In genomic region chr9:106368831-106369501, GRCm38 (mm10) we compare ENCODE assay signal across 8 mouse cellular contexts. TPM values are rescaled to one million over a fixed set of nuclear protein-coding genes. Genes with fewer than 3 reads are reported as not detected.
A peak's percentile ranks its signal among the peaks of the same experiment; 100 is the strongest.
DNase-seq lines count a peak whose midpoint lies in the region; ATAC-seq and TF ChIP-seq lines count a peak whose summit lies in the region.

No protein-coding gene starts in this region.

- H3K27me3 ChIP-seq in forebrain, embryonic 15.5 days, result no peaks in the 10 kb centered on the region
- no peaks in the 10 kb centered on the region for H3K27me3 ChIP-seq in intestine, embryonic 14.5 days (replicated peaks; ENCODE audit: control insufficient read depth, insufficient read depth, low read length)
- peaks cover 9% of the 10 kb centered on the region; the same call in 1 of the 2 replicates for H3K27me3 ChIP-seq in liver, embryonic 14.5 days (ENCODE audit: control insufficient read depth, insufficient read depth, low read length)
- 0 out of 2 replicates have a peak, but pooled peaks cover 2% of the 10 kb centered on the region for H3K27me3 ChIP-seq in neural tube, embryonic 13.5 days

- peak; percentile 32 to 59 for DNase-seq in layer of hippocampus, adult 18-20 months (ENCODE audit: low spot score in 2 of 2)
- no peak for DNase-seq in layer of hippocampus, adult 9-10 months (ENCODE audit: low spot score)
- peak; percentile 30 for DNase-seq in c-Kit-positive CD71-positive TER-119-positive erythroid progenitor cells, embryonic 14.5 days (ENCODE audit: low spot score)
- peak; percentile 81 for DNase-seq in intestine, embryonic 14.5 days (ENCODE audit: low spot score)
- peak in 2 of 3 experiments; percentile 9 to 46 for DNase-seq in liver, embryonic 14.5 days (ENCODE audit: low read depth in 3 of 3, low spot score in 3 of 3)
- DNase-seq in thymus, postnatal 14 days, result peak; percentile 64

- H3K4me2 ChIP-seq in forebrain, embryonic 15.5 days (replicated peaks), result peak overlapping the region; percentile 98
- peak overlapping the region; percentile 73 for H3K4me2 ChIP-seq in intestine, embryonic 14.5 days (ENCODE audit: low read length)
- H3K4me2 ChIP-seq in liver, embryonic 14.5 days (ENCODE audit: low read depth), result peak overlapping the region; percentile 100
- peak overlapping the region; percentile 96 for H3K4me2 ChIP-seq in neural tube, embryonic 13.5 days

- ATAC-seq in forebrain, embryonic 15.5 days (replicated peaks), result peak; percentile 21; the same call in 1 of the 2 replicates
- peak; percentile 21 for ATAC-seq in intestine, embryonic 14.5 days (replicated peaks; ENCODE audit: low FRiP score, low TSS enrichment, low read depth)
- peak; percentile 26 for ATAC-seq in liver, embryonic 14.5 days (ENCODE audit: insufficient read depth)
- ATAC-seq in neural tube, embryonic 13.5 days (ENCODE audit: low read depth), result peak; percentile 16

- H3K27ac ChIP-seq in forebrain, embryonic 15.5 days (replicated peaks), result peak overlapping the region; percentile 97
- peak overlapping the region; percentile 83 for H3K27ac ChIP-seq in intestine, embryonic 14.5 days (ENCODE audit: low read depth)
- H3K27ac ChIP-seq in liver, embryonic 14.5 days, result no peak overlapping the region
- peak overlapping the region; percentile 95 for H3K27ac ChIP-seq in neural tube, embryonic 13.5 days (replicated peaks)

- peaks cover 40% of the 10 kb centered on the region for H3K4me1 ChIP-seq in forebrain, embryonic 15.5 days
- H3K4me1 ChIP-seq in intestine, embryonic 14.5 days (replicated peaks; ENCODE audit: control insufficient read depth, insufficient read depth, low read length), result peaks cover 32% of the 10 kb centered on the region
- peaks cover 12 to 19% of the 10 kb centered on the region in 2 experiments for H3K4me1 ChIP-seq in liver, embryonic 14.5 days (replicated peaks; ENCODE audit: control insufficient read depth in 2 of 2, insufficient read depth in 2 of 2, low read length in 1 of 2)
- H3K4me1 ChIP-seq in neural tube, embryonic 13.5 days (replicated peaks), result peaks cover 54% of the 10 kb centered on the region

- TF ChIP-seq EP300 in liver, embryonic 14.5 days (IDR thresholded peaks at IDR 0.05; ENCODE audit: low read depth), result no peak

- peak overlapping the region; percentile 87 for H3K9ac ChIP-seq in forebrain, embryonic 15.5 days (replicated peaks)
- H3K9ac ChIP-seq in intestine, embryonic 14.5 days (ENCODE audit: low read length), result peak overlapping the region; percentile 82
- H3K9ac ChIP-seq in liver, embryonic 14.5 days (replicated peaks), result peak overlapping the region; percentile 70
- H3K9ac ChIP-seq in neural tube, embryonic 13.5 days, result peak overlapping the region; percentile 90

- under 1% methylated on average over 58 of the region's 72 CpGs for WGBS in forebrain, embryonic 15.5 days
- WGBS in intestine, embryonic 14.5 days, result under 1% methylated on average over 68 of the region's 72 CpGs
- under 1% methylated on average over 69 of the region's 72 CpGs for WGBS in liver, embryonic 14.5 days (ENCODE audit: insufficient replicate concordance)
- WGBS in neural tube, embryonic 13.5 days, result under 1% methylated on average over 63 of the region's 72 CpGs

- no peaks in the 10 kb centered on the region for H3K9me3 ChIP-seq in forebrain, embryonic 15.5 days
- no peaks in the 10 kb centered on the region for H3K9me3 ChIP-seq in intestine, embryonic 14.5 days (ENCODE audit: control insufficient read depth, low read length)
- no peaks in the 10 kb centered on the region for H3K9me3 ChIP-seq in liver, embryonic 14.5 days (ENCODE audit: control insufficient read depth, low read length)
- no peaks in the 10 kb centered on the region for H3K9me3 ChIP-seq in neural tube, embryonic 13.5 days

- TF ChIP-seq CTCF in liver, embryonic 14.5 days (IDR thresholded peaks at IDR 0.05; ENCODE audit: low read depth), result peak; percentile 57

- H3K36me3 ChIP-seq in forebrain, embryonic 15.5 days, result peaks cover 13% of the 10 kb centered on the region
- peaks cover 29% of the 10 kb centered on the region for H3K36me3 ChIP-seq in intestine, embryonic 14.5 days (ENCODE audit: control insufficient read depth, insufficient read depth, low read length)
- peaks cover 3% of the 10 kb centered on the region; the same call in 1 of the 2 replicates for H3K36me3 ChIP-seq in liver, embryonic 14.5 days (replicated peaks; ENCODE audit: control insufficient read depth, insufficient read depth, low read depth)
- H3K36me3 ChIP-seq in neural tube, embryonic 13.5 days, result peaks cover 31% of the 10 kb centered on the region

- H3K4me3 ChIP-seq in forebrain, embryonic 15.5 days, result peak overlapping the region; percentile 71
- H3K4me3 ChIP-seq in intestine, embryonic 14.5 days (ENCODE audit: low read depth, low read length), result peak overlapping the region; percentile 81
- peak overlapping the region; percentile 61 to 86 for H3K4me3 ChIP-seq in liver, embryonic 14.5 days (ENCODE audit: insufficient read depth in 1 of 2, low read depth in 2 of 2, low read length in 2 of 2)
- peak overlapping the region; percentile 90 for H3K4me3 ChIP-seq in neural tube, embryonic 13.5 days

RNA-seq across cellular contexts. Expression of gene Dusp7, which starts 0.5 kb away (rescaled TPM):
- total RNA-seq in layer of hippocampus, adult 18-20 months (2021), result 10 to 100 TPM; 93.0 to 94.6 TPM
- 9.2 and 10.4 TPM in 2 replicates for polyA plus RNA-seq in forebrain, embryonic 15.5 days (2015; fragmentation: Nextera tagmentation; extraction: Ambion mirVana)
- polyA plus RNA-seq in intestine, embryonic 14.5 days (2014; fragmentation: Nextera tagmentation; extraction: Ambion mirVana), result 16.5 and 19.8 TPM in 2 replicates
- polyA plus RNA-seq in liver, embryonic 14.5 days (2012; rRNA removed), result 8.2 and 10.0 TPM in 2 replicates
- 4.4 and 4.5 TPM in 2 replicates for polyA plus RNA-seq in liver, embryonic 14.5 days (2014; fragmentation: Nextera tagmentation; extraction: Ambion mirVana)
- polyA plus RNA-seq in neural tube, embryonic 13.5 days (2015; fragmentation: Nextera tagmentation; extraction: Ambion mirVana), result 12.3 and 13.1 TPM in 2 replicates
